Mouse (Mus musculus) spleen, adult 2 months (tissue): ENCODE data around the gene Sema3c. TPM values are rescaled to one million over a fixed set of nuclear protein-coding genes. Genes with fewer than 3 reads are reported as not detected.
"Not testable (repeated sequence)": the region's sequence is repeated elsewhere in the genome, so short reads cannot be mapped to it uniquely, and the experiment has no call there.

ENCODE experiments used
- DNase-seq, 2 experiments: peaks; one replicate each; pipeline versions ENCODE4 v3.0.0 to v3.0.0-alpha.2; 2012 to 2021; ENCODE audit warnings: low spot score in 2 of 2, low read depth in 1 of 2
- H3K27ac ChIP-seq: fragments of 200-500 bp; 2 replicates; pipeline ENCODE4 v1.5.1; 2012; ENCODE audit warnings: low read length, inconsistent platforms; ENCODE audit not compliant: insufficient read depth
- H3K27me3 ChIP-seq: fragments of 200-500 bp; 2 replicates; pipeline ENCODE4 v1.6.1; 2012; ENCODE audit warnings: mild to moderate bottlenecking, moderate library complexity, low read length, inconsistent platforms; ENCODE audit not compliant: control insufficient read depth, insufficient read depth
- H3K36me3 ChIP-seq: fragments of 200-500 bp; 2 replicates; pipeline ENCODE4 v1.6.1; 2012; ENCODE audit warnings: mild to moderate bottlenecking, low read length, inconsistent platforms; ENCODE audit not compliant: control insufficient read depth, insufficient read depth
- H3K4me1 ChIP-seq: fragments of 200-500 bp; 2 replicates; pipeline ENCODE4 v1.6.1; 2011; ENCODE audit warnings: inconsistent platforms; ENCODE audit not compliant: control insufficient read depth, insufficient read depth, insufficient read length
- H3K4me3 ChIP-seq: fragments of 200-500 bp; 2 replicates; pipeline ENCODE4 v1.5.1; 2011; ENCODE audit warnings: mild to moderate bottlenecking, inconsistent platforms; ENCODE audit not compliant: insufficient read depth, insufficient read length; ENCODE audit errors: extremely low read depth
- CTCF ChIP-seq: fragments of 200-500 bp; IDR thresholded peaks from 2 replicates; pipeline ENCODE4 v1.5.1; 2011; ENCODE audit warnings: mild to moderate bottlenecking, inconsistent platforms; ENCODE audit not compliant: insufficient read depth, insufficient read length, insufficient replicate concordance; ENCODE audit errors: extremely low read depth
- POLR2A ChIP-seq: fragments of 200-500 bp; IDR thresholded peaks from 2 replicates; pipeline ENCODE4 v1.6.1; 2011; ENCODE audit warnings: low read depth, low read length, inconsistent platforms
- WGBS: fragments of 180-500 bp; shearing (Covaris S2); methylation state at CpG from one replicate; pipeline ENCODE4 v1.1.7; 2018; 5-methylcytosine and 5-hydroxymethylcytosine counted together
- polyA plus RNA-seq: library from polyadenylated mRNA; depleted of rRNA; stranded (reverse); fragments of >200 nt; gene quantifications from 2 replicates; pipeline ENCODE4 v1.2.3, GENCODE M21; 2012; rRNA removed

The Sema3c gene
- polyA plus RNA-seq: 0.35 and 0.38 TPM in 2 replicates

- H3K27ac ChIP-seq: no peak within 1 kb of the TSS
- peak within 1 kb of the TSS; percentile 31; the same call in 1 of the 2 replicates for H3K4me3 ChIP-seq
- no peaks in the 10 kb centered on the region for H3K4me1 ChIP-seq
- 3% methylated on average over 16 of the region's 16 CpGs for WGBS
- no peaks in the 10 kb centered on the region for H3K36me3 ChIP-seq
- peaks cover 2% of the 10 kb centered on the region for H3K27me3 ChIP-seq
- TF ChIP-seq POLR2A (no peak), CTCF (no peak)
- no peak for DNase-seq
These were observed at the start of gene Sema3c for GRCm38 (mm10) chr5:17573694-17574380. Gene Sema3c, plus strand, starts transcription at chr5:17574281.

- not testable (repeated sequence) for H3K27me3 ChIP-seq, H3K36me3 ChIP-seq, H3K4me1 ChIP-seq, H3K27ac ChIP-seq, H3K4me3 ChIP-seq, DNase-seq
- WGBS: 87% methylated on average over 2 of the region's 2 CpGs
These were observed 42.9 kb upstream of the Sema3c start for GRCm38 (mm10) chr5:17531165-17531564.

GRCm38 (mm10) chr5:17543141-17543540 lies 30.9 kb upstream of the Sema3c start:
- TF ChIP-seq CTCF (no peak), POLR2A (no peak)
- Histone ChIP-seq H3K27ac (no peak overlapping the region), H3K36me3 (no peaks in the 10 kb centered on the region), H3K27me3 (no peaks in the 10 kb centered on the region), H3K4me3 (no peak overlapping the region), H3K4me1 (no peaks in the 10 kb centered on the region)
- no peak for DNase-seq
- WGBS: 85% methylated on average over 4 of the region's 4 CpGs

- H3K4me3 ChIP-seq: no peak overlapping the region
- TF ChIP-seq POLR2A (no peak), CTCF (no peak)
- DNase-seq: no peak
- H3K36me3 ChIP-seq: no peaks in the 10 kb centered on the region
- no peak overlapping the region for H3K27ac ChIP-seq
- H3K27me3 ChIP-seq: no peaks in the 10 kb centered on the region
- no peaks in the 10 kb centered on the region for H3K4me1 ChIP-seq
- WGBS: 85% methylated on average over 2 of the region's 2 CpGs
These were observed 29.1 kb upstream of the Sema3c start for GRCm38 (mm10) chr5:17544904-17545449.

GRCm38 (mm10) chr5:17551693-17552092 lies 22.4 kb upstream of the Sema3c start:
- Histone ChIP-seq H3K4me3 (no peak overlapping the region), H3K27me3 (no peaks in the 10 kb centered on the region), H3K4me1 (no peaks in the 10 kb centered on the region), H3K27ac (no peak overlapping the region), H3K36me3 (no peaks in the 10 kb centered on the region)
- no peak for TF ChIP-seq CTCF
- no peak for TF ChIP-seq POLR2A
- WGBS: 70% methylated on average over 3 of the region's 3 CpGs
- no peak for DNase-seq

GRCm38 (mm10) chr5:17556073-17556473 lies 18.0 kb upstream of the Sema3c start:
- Histone ChIP-seq H3K4me3 (no peak overlapping the region), H3K36me3 (no peaks in the 10 kb centered on the region), H3K27ac (no peak overlapping the region), H3K4me1 (no peaks in the 10 kb centered on the region), H3K27me3 (no peaks in the 10 kb centered on the region)
- no peak for DNase-seq
- 15% methylated on average over 7 of the region's 7 CpGs for WGBS
- TF ChIP-seq CTCF (no peak), POLR2A (no peak)

GRCm38 (mm10) chr5:17556715-17557265 lies 17.3 kb upstream of the Sema3c start:
- no peaks in the 10 kb centered on the region for H3K27me3 ChIP-seq
- no peak overlapping the region for H3K4me3 ChIP-seq
- no peaks in the 10 kb centered on the region for H3K36me3 ChIP-seq
- TF ChIP-seq CTCF (no peak), POLR2A (no peak)
- no peaks in the 10 kb centered on the region for H3K4me1 ChIP-seq
- 87% methylated on average over 3 of the region's 3 CpGs for WGBS
- no peak for DNase-seq
- no peak overlapping the region for H3K27ac ChIP-seq
